Mouse (Mus musculus) MEL (cell line): ENCODE data around the gene Tecta.

Experiments used
- CTCF ChIP-seq, 3 experiments: IDR thresholded peaks in 2 of 3; conservative IDR thresholded peaks in 1 of 3; 2 replicates each; pipeline ENCODE4 v1.5.1; 2011 to 2012; ENCODE audit warnings: low read length in 3 of 3, low read depth in 2 of 3, mild to moderate bottlenecking in 2 of 3, improper control_type of control experiment in 1 of 3, inconsistent platforms in 1 of 3, mixed read lengths in 1 of 3, moderate library complexity in 1 of 3; ENCODE audit not compliant: control insufficient read depth in 1 of 3, insufficient read depth in 1 of 3, poor library complexity in 1 of 3, severe bottlenecking in 1 of 3
- GATA1 ChIP-seq: IDR thresholded peaks from 2 replicates; pipeline ENCODE4 v1.6.1; 2011; ENCODE audit warnings: low read depth, low read length, improper control_type of control experiment
- KAT2A ChIP-seq: conservative IDR thresholded peaks from 2 replicates; pipeline ENCODE4 v1.6.1; 2012; ENCODE audit warnings: low read depth, low read length, improper control_type of control experiment, inconsistent platforms
- MAX ChIP-seq: IDR thresholded peaks from 2 replicates; pipeline ENCODE4 v1.6.1; 2011; ENCODE audit warnings: low read length, improper control_type of control experiment
- MAZ ChIP-seq: IDR thresholded peaks from 2 replicates; pipeline ENCODE4 v1.6.1; 2012; ENCODE audit warnings: low read depth, mild to moderate bottlenecking, inconsistent platforms, low read length, improper control_type of control experiment
- POLR2A ChIP-seq, 2 experiments: IDR thresholded peaks; 2 replicates each; pipeline ENCODE4 v1.6.1; 2011 to 2012; ENCODE audit warnings: low read length in 2 of 2, mild to moderate bottlenecking in 2 of 2, control low read depth in 1 of 2, improper control_type of control experiment in 1 of 2, low read depth in 1 of 2, moderate library complexity in 1 of 2; ENCODE audit not compliant: control insufficient read depth in 1 of 2, insufficient read depth in 1 of 2, poor library complexity in 1 of 2
- POLR2AphosphoS2 ChIP-seq: IDR thresholded peaks from 2 replicates; pipeline ENCODE4 v1.6.1; 2011; ENCODE audit warnings: low read length, improper control_type of control experiment
- SIN3A ChIP-seq: IDR thresholded peaks from 2 replicates; pipeline ENCODE4 v1.6.1; 2012; ENCODE audit warnings: low read length, improper control_type of control experiment, inconsistent platforms
- SMC3 ChIP-seq: IDR thresholded peaks from 2 replicates; pipeline ENCODE4 v1.6.1; 2011; ENCODE audit warnings: low read depth, low read length, improper control_type of control experiment
- TAL1 ChIP-seq: IDR thresholded peaks from 2 replicates; pipeline ENCODE4 v1.6.1; 2012; ENCODE audit warnings: mild to moderate bottlenecking, inconsistent platforms, low read length, moderate library complexity, mixed read lengths
- UBTF ChIP-seq: IDR thresholded peaks from 2 replicates; pipeline ENCODE4 v1.6.1; 2012; ENCODE audit warnings: low read depth, mild to moderate bottlenecking, inconsistent platforms, low read length, improper control_type of control experiment, moderate library complexity, borderline replicate concordance; ENCODE audit not compliant: insufficient read depth
- USF1 ChIP-seq: IDR thresholded peaks from 2 replicates; pipeline ENCODE4 v1.6.1; 2014; ENCODE audit warnings: low read depth, mild to moderate bottlenecking, inconsistent platforms, low read length, improper control_type of control experiment, moderate library complexity
- USF2 ChIP-seq, 2 experiments: IDR thresholded peaks; 2 replicates each; pipeline ENCODE4 v1.6.1; 2011 to 2012; ENCODE audit warnings: improper control_type of control experiment in 2 of 2, low read length in 2 of 2, borderline replicate concordance in 1 of 2, inconsistent platforms in 1 of 2, low read depth in 1 of 2, mild to moderate bottlenecking in 1 of 2; ENCODE audit not compliant: insufficient read depth in 1 of 2

- TF ChIP-seq POLR2A (IDR thresholded peaks at IDR 0.05; ENCODE audit: control insufficient read depth in 1 of 2, insufficient read depth in 1 of 2, low read depth in 1 of 2, low read length in 2 of 2, poor library complexity in 1 of 2) (no peak), CTCF (IDR thresholded peaks at IDR 0.05 in 2 of 3, conservative IDR thresholded peaks at IDR 0.05 in 1 of 3; ENCODE audit: control insufficient read depth in 1 of 3, insufficient read depth in 1 of 3, low read depth in 2 of 3, low read length in 3 of 3, poor library complexity in 1 of 3, severe bottlenecking in 1 of 3) (no peak), USF1 (no peak), GATA1 (no peak), MAZ (no peak), KAT2A (no peak), USF2 (IDR thresholded peaks at IDR 0.05; ENCODE audit: borderline replicate concordance in 1 of 2, insufficient read depth in 1 of 2, low read depth in 1 of 2, low read length in 2 of 2) (no peak), TAL1 (no peak), SIN3A (no peak), SMC3 (no peak), UBTF (no peak), MAX (no peak), POLR2AphosphoS2 (no peak)
Measured at GRCm38 (mm10) chr9:42396141-42396540, 3.6 kb downstream of the Tecta start.
